Mouse (Mus musculus): ENCODE data around the gene Olfr601. TPM values are rescaled to one million over a fixed set of nuclear protein-coding genes. Genes with fewer than 3 reads are reported as not detected.

The Olfr601 gene
- not detected in 2 replicates for polyA plus RNA-seq (2012; rRNA removed)

DNA sequence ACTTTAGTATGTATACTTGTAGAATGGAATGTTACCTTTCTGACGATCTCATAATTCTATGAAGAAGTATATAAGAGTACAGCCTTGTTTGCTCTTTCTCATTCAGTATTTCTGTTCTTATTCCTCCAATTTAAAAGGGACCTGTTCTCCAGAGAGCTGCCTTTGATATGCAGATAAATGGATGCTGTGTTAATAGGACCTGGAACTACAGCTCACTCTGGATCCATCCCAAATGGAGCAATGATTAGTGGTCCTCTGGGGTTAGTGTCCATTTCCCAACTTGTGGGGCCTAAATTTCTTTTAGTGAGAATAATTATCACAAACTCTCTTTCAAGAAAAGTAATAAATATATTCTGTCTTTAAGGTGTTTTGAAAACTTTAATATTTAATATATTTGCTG, at the start of gene Olfr601:
Gene Olfr601, minus strand, starts transcription at position 101 of the 400 bp plus-strand sequence.

GRCm38 (mm10) chr7:103386077-103386476, 23.6 kb upstream of the Olfr601 start, which contains the start of gene Olfr603:
Gene Olfr603 (minus strand): TSS chr7:103386177.

DNA sequence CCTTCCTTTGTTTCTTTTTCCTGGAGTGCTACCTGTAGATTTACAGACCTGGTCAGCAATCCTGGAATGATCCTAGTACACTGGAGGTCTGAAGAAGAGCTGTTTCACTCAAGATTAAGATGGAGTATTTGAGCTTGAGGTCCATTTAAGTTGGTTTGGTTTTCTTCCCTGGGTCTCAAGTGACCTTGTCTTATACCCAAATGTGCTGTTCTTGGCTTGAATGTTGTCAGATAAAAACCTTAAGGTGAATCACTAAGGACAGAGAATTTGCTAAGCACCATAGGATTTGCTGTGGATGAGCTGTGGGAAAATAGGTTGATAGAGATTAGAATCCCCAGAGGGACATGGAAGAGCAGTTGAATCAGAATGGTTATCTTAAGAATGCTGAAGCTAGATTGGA, 12.9 kb downstream of the Olfr601 start, which contains the start of gene Olfr600:
Gene Olfr600, minus strand, starts transcription at position 101 of the 400 bp plus-strand sequence.

DNA sequence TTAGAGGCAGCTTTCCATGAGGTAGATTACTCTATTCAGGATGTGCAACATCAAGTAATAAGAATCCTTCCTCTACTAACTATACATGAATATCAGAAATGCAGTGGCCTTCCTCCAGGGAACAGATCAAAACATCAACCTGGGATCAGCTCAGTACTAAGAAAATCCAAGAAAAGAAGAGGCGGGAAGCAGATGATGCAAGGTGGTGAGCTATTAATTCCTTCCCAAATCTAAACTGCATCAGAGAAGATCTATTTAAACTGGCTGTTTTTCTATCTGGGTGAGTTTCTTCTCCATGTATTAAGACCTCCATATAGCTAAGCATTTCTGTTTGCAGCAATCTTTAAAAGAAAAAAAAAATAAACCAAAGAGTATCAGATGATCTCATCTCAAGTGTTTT, 26.8 kb downstream of the Olfr601 start, which contains the start of gene Olfr599:
Gene Olfr599, plus strand, starts transcription at position 301 of the 400 bp plus-strand sequence.

GRCm38 (mm10) chr7:103323268-103323667, 39.2 kb downstream of the Olfr601 start, which contains the start of gene Olfr598:
Gene Olfr598 (plus strand): TSS chr7:103323568.

GRCm38 (mm10) chr7:103316015-103316414, 46.4 kb downstream of the Olfr601 start, which contains the start of gene Olfr597:
Gene Olfr597 (plus strand): TSS chr7:103316315.

Other genes with a start within 250 kb of the Olfr601 start
- not detected in 2 replicates for gene Olfr586, start 237.0 kb downstream of the Olfr601 start, polyA plus RNA-seq (2012; rRNA removed)
- gene Olfr588-ps1, start 221.8 kb downstream of the Olfr601 start, polyA plus RNA-seq (2012; rRNA removed) = not detected in 2 replicates
- gene Olfr589, start 206.3 kb downstream of the Olfr601 start, polyA plus RNA-seq (2012; rRNA removed) = not detected in 2 replicates
- not detected in 2 replicates for gene Olfr591, start 184.3 kb downstream of the Olfr601 start, polyA plus RNA-seq (2012; rRNA removed)
- not detected in 2 replicates for gene Olfr592, start 177.9 kb downstream of the Olfr601 start, polyA plus RNA-seq (2012; rRNA removed)
- gene Olfr593, start 150.8 kb downstream of the Olfr601 start, polyA plus RNA-seq (2012; rRNA removed) = not detected in 2 replicates
- gene Olfr594, start 145.7 kb downstream of the Olfr601 start, polyA plus RNA-seq (2012; rRNA removed) = not detected in 2 replicates
- not detected in 2 replicates for gene Usp17ld, start 110.2 kb downstream of the Olfr601 start, polyA plus RNA-seq (2012; rRNA removed)
- gene Olfr596, start 57.0 kb downstream of the Olfr601 start, polyA plus RNA-seq (2012; rRNA removed) = not detected in 2 replicates
- not detected in 2 replicates for gene Olfr597, start 46.3 kb downstream of the Olfr601 start, polyA plus RNA-seq (2012; rRNA removed)
- not detected in 2 replicates for gene Olfr598, start 39.1 kb downstream of the Olfr601 start, polyA plus RNA-seq (2012; rRNA removed)
- not detected in 2 replicates for gene Olfr599, start 26.7 kb downstream of the Olfr601 start, polyA plus RNA-seq (2012; rRNA removed)
- gene Olfr600, start 13.0 kb downstream of the Olfr601 start, polyA plus RNA-seq (2012; rRNA removed) = not detected in 2 replicates
- not detected in 2 replicates for gene Olfr603, start 23.5 kb upstream of the Olfr601 start, polyA plus RNA-seq (2012; rRNA removed)
- not detected in 2 replicates for gene Usp17lc, start 52.4 kb upstream of the Olfr601 start, polyA plus RNA-seq (2012; rRNA removed)
- not detected in 2 replicates for gene Olfr605, start 82.8 kb upstream of the Olfr601 start, polyA plus RNA-seq (2012; rRNA removed)
- not detected in 2 replicates for gene Olfr606, start 86.4 kb upstream of the Olfr601 start, polyA plus RNA-seq (2012; rRNA removed)
- not detected in 2 replicates for gene Olfr607, start 101.5 kb upstream of the Olfr601 start, polyA plus RNA-seq (2012; rRNA removed)
- gene Olfr608, start 107.2 kb upstream of the Olfr601 start, polyA plus RNA-seq (2012; rRNA removed) = not detected in 2 replicates
- gene Olfr609, start 135.4 kb upstream of the Olfr601 start, polyA plus RNA-seq (2012; rRNA removed) = not detected in 2 replicates
- not detected in 2 replicates for gene Olfr610, start 149.5 kb upstream of the Olfr601 start, polyA plus RNA-seq (2012; rRNA removed)
- not detected in 2 replicates for gene Olfr611, start 158.2 kb upstream of the Olfr601 start, polyA plus RNA-seq (2012; rRNA removed)
- not detected in 2 replicates for gene Olfr612, start 180.1 kb upstream of the Olfr601 start, polyA plus RNA-seq (2012; rRNA removed)
- not detected in 2 replicates for gene Olfr613, start 185.4 kb upstream of the Olfr601 start, polyA plus RNA-seq (2012; rRNA removed)
- not detected in 2 replicates for gene Olfr615, start 193.4 kb upstream of the Olfr601 start, polyA plus RNA-seq (2012; rRNA removed)
- gene Olfr616, start 206.5 kb upstream of the Olfr601 start, polyA plus RNA-seq (2012; rRNA removed) = not detected in 2 replicates
- not detected in 2 replicates for gene Olfr617, start 210.4 kb upstream of the Olfr601 start, polyA plus RNA-seq (2012; rRNA removed)
- gene Olfr618, start 227.4 kb upstream of the Olfr601 start, polyA plus RNA-seq (2012; rRNA removed) = not detected in 2 replicates
- not detected in 2 replicates for gene Olfr619, start 237.9 kb upstream of the Olfr601 start, polyA plus RNA-seq (2012; rRNA removed)
- gene Olfr620, start 249.9 kb upstream of the Olfr601 start, polyA plus RNA-seq (2012; rRNA removed) = not detected in 2 replicates